Mouse (Mus musculus) kidney, postnatal 0 days (tissue): ENCODE data around the gene Pptc7. TPM values are rescaled to one million over a fixed set of nuclear protein-coding genes. Genes with fewer than 3 reads are reported as not detected.

Source experiments
- ATAC-seq: fragments of 200-750 bp; cut with Nextera tagmentation; replicated peaks from 2 replicates; pipeline ENCODE4 v1.8.0; 2017; ENCODE audit warnings: low read depth, moderate number of reproducible peaks, moderate TSS enrichment, moderate library complexity; ENCODE audit not compliant: low FRiP score
- DNase-seq: peaks from one replicate; pipeline ENCODE4 v3.0.0-alpha.2; 2016; ENCODE audit warnings: low spot score
- H3K27ac ChIP-seq: fragments of 300-500 bp; sonication (generic); 2 replicates; pipeline ENCODE4 v1.5.1; 2014; ENCODE audit warnings: mild to moderate bottlenecking
- H3K27me3 ChIP-seq: fragments of 300-500 bp; sonication (generic); 2 replicates; pipeline ENCODE4 v1.6.1; 2014; ENCODE audit warnings: low read length, mixed read lengths; ENCODE audit not compliant: insufficient read depth
- H3K36me3 ChIP-seq: fragments of 300-500 bp; sonication (generic); 2 replicates; pipeline ENCODE4 v1.6.1; 2014; ENCODE audit warnings: low read length, mixed read lengths; ENCODE audit not compliant: insufficient read depth
- H3K4me1 ChIP-seq: fragments of 300-500 bp; sonication (generic); replicated peaks from 2 replicates; pipeline ENCODE4 v1.6.1; 2014; ENCODE audit warnings: antibody characterized with exemption, low read length, mixed read lengths; ENCODE audit not compliant: insufficient read depth
- H3K4me2 ChIP-seq: fragments of 300-500 bp; sonication (generic); 2 replicates; pipeline ENCODE4 v1.6.1; 2014; ENCODE audit warnings: mild to moderate bottlenecking, low read length, moderate library complexity, mixed read lengths
- H3K4me3 ChIP-seq: fragments of 300-500 bp; sonication (generic); replicated peaks from 2 replicates; pipeline ENCODE4 v1.5.1; 2014; ENCODE audit warnings: low read depth, low read length
- H3K9ac ChIP-seq: fragments of 300-500 bp; sonication (generic); 2 replicates; pipeline ENCODE4 v1.6.1; 2014; ENCODE audit warnings: low read depth, low read length
- H3K9me3 ChIP-seq: fragments of 300-500 bp; sonication (generic); replicated peaks from 2 replicates; pipeline ENCODE4 v1.6.1; 2016; ENCODE audit warnings: low read length, inconsistent platforms, mixed read lengths
- CTCF ChIP-seq: IDR thresholded peaks from 2 replicates; pipeline ENCODE4 v1.5.1; 2016; ENCODE audit warnings: antibody characterized with exemption, low read depth, mild to moderate bottlenecking, moderate library complexity
- WGBS: fragments of 180-500 bp; shearing (Covaris S2); extraction: QIAGEN DNeasy Blood & Tissue Kit; methylation state at CpG from one replicate; pipeline ENCODE4 v1.1.7; 2014; 5-methylcytosine and 5-hydroxymethylcytosine counted together
- polyA plus RNA-seq: library from polyadenylated mRNA; unstranded; fragments of >200 nt; fragmentation: Nextera tagmentation; extraction: Ambion mirVana; gene quantifications from 2 replicates; pipeline ENCODE4 v1.2.1, GENCODE M21; 2015

The Pptc7 gene
- polyA plus RNA-seq, 1 experiment from 2014 or later: 12.1 TPM

DNA sequence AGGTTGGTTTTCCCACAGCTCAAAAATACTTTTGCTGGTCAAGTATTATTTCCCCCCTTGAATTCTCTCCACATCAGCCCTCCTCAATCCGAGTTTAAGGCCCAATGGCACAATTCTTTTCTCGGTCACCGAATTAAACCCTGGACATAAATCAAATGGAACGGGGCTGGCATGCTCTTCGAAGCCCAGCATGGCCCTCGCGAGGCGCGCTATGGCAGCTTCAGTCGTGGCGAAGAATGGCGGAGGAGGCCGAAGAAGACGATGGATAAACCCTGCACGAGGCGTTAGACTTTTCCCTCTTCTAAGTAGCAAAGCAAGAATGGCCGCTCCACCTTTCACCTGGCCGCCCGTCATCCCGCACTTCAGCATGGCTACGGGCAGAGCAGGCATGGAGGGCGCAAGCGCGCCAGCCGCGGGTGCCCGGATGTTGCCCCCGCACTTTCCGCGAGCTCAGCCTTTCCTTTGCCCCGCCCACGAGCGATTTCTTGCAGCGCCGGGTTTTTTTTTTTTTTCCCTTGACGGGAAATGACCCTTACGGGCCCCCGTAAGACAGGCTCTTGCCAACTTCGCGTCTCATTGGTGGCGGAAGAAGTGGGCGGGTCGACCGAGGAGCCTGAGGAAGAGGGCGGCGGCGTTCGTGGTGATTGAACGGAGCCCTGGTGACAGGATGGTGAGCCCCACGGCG is 69.8 kb downstream of the Pptc7 start, which contains the start of the genes Rad9b and Vps29:
Rad9b (minus strand) TSS at position 427 of the 685 bp plus-strand sequence.
Vps29 (plus strand) TSS at position 563 of the 685 bp plus-strand sequence.
- Histone ChIP-seq H3K36me3 (no peaks in the 10 kb centered on the region), H3K4me1 (peaks cover 7% of the 10 kb centered on the region; the same call in 1 of the 2 replicates), H3K4me2 (peak within 1 kb of the TSS; percentile 80), H3K27me3 (no peaks in the 10 kb centered on the region), H3K27ac (peak within 1 kb of the TSS; percentile 82), H3K9ac (peak within 1 kb of the TSS; percentile 93), H3K4me3 (peak within 1 kb of the TSS; percentile 89), H3K9me3 (no peaks in the 10 kb centered on the region)
- TF ChIP-seq CTCF: no peak
- peak; percentile 92 for ATAC-seq
- 1% methylated on average over 51 of the region's 51 CpGs for WGBS
- DNase-seq: peak; percentile 99

DNA sequence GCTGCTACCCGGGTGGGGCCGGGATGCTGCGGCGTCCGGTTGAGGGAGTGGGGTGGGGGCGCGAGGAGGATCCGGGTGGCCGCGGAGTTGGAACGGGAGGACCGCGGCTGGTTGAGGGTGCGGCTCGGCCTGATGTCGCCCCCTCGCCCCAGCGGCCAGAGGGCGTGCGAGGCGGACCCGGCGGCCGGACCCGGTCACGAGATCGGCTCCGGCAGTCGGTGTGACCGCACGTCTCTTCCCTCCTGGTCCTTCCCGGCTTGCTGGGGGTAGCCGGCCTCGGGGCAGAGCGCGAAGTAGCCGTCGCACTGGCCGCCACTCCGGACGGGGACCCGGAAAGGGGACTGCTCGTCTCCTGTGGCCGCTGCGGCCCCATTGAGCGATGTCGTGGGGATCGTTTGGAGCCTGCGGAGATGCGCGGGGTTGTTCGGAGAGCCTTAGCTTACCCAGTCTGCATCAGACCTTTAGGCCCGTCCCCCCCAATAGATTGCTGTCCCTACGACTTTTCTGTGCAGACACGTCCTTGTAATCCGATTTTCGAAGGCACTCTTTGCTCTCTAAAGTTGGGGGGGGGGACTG is 70.4 kb downstream of the Pptc7 start:
- H3K4me3 ChIP-seq: peak overlapping the region; percentile 89
- no peak for DNase-seq
- no peaks in the 10 kb centered on the region for H3K27me3 ChIP-seq
- no peak for TF ChIP-seq CTCF
- WGBS: under 1% methylated on average over 41 of the region's 57 CpGs
- peak overlapping the region; percentile 80 for H3K4me2 ChIP-seq
- ATAC-seq: peak; percentile 84
- peak overlapping the region; percentile 93 for H3K9ac ChIP-seq
- H3K4me1 ChIP-seq: peaks cover 7% of the 10 kb centered on the region; the same call in 1 of the 2 replicates
- no peaks in the 10 kb centered on the region for H3K36me3 ChIP-seq
- H3K27ac ChIP-seq: peak overlapping the region; percentile 82
- no peaks in the 10 kb centered on the region for H3K9me3 ChIP-seq

DNA sequence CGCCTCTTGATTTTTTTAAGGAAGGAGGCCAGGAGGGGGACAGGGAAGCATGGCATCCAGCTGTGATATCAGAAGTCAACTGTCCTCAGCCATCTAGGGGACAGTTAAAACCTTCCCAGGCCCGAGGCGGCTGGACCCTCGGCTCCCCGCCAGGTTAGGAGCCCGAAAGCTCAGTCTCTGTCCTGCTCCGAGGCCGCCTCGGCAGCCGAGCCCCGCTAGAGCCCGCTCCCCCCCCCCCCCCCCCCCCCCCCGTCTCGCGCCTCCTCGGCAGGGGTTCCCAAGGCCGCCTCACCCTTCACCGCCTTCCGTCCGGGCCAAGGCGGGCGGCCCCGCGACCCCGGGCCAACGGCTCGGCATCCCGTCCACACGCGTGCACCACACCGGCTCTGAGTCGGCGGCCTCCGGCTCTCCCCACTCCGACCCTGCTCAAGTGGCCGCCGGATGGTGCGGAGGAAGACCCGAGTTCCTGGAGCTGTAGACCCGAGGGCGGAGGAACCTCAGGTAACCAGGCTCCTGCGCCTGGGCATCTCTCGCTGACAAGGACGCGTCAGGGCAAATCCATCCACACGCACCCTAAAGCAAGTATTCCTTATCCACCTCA is 87.5 kb downstream of the Pptc7 start, which contains the start of gene Gpn3:
Gpn3 (plus strand) TSS at position 286 of the 601 bp plus-strand sequence.
- peaks cover 18% of the 10 kb centered on the region; the same call in 1 of the 2 replicates for H3K36me3 ChIP-seq
- H3K4me2 ChIP-seq: peak within 1 kb of the TSS; percentile 63
- 1% methylated on average over 36 of the region's 46 CpGs for WGBS
- H3K27me3 ChIP-seq: no peaks in the 10 kb centered on the region
- H3K9me3 ChIP-seq: no peaks in the 10 kb centered on the region
- ATAC-seq (peak; percentile 78), DNase-seq (peak; percentile 52)
- H3K4me3 ChIP-seq: peak within 1 kb of the TSS; percentile 79
- peak within 1 kb of the TSS; percentile 91 for H3K27ac ChIP-seq
- peaks cover 7% of the 10 kb centered on the region; the same call in 1 of the 2 replicates for H3K4me1 ChIP-seq
- TF ChIP-seq CTCF: no peak
- H3K9ac ChIP-seq: peak within 1 kb of the TSS; percentile 70

DNA sequence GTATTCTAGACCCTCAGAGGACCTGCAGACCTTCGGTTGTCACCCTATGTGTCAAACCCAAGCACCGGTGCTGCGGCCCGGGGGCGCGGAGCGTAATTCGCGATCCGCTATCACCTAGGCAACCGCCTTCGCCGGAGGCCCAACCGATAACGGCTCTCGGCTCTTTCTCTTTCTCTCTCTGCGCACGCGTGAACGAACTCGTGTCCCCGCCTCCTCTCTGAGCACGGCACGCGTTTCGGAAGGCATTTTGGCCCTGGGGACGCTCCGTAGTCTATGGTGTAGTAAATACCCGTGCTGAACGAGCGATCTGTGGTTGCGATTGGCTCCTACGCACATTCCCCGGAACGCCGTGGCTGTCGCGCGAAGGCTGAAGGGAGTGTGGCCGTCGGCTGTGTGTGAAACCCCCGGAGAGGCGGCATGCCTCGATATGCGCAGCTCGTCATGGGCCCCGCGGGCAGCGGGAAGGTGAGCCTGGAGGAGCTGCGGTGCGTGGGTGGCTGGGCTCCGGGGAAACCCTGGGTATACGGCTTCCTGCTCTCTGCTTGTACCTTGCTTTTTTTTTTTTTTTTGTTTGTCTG is 88.1 kb downstream of the Pptc7 start, which contains the start of gene Fam216a:
Fam216a (minus strand) TSS at position 173 of the 578 bp plus-strand sequence.
- peak within 1 kb of the TSS; percentile 63 for H3K4me2 ChIP-seq
- peaks cover 7% of the 10 kb centered on the region; the same call in 1 of the 2 replicates for H3K4me1 ChIP-seq
- DNase-seq: peak; percentile 99
- peak within 1 kb of the TSS; percentile 79 for H3K4me3 ChIP-seq
- H3K27ac ChIP-seq: peak within 1 kb of the TSS; percentile 91
- TF ChIP-seq CTCF: no peak
- peak within 1 kb of the TSS; percentile 70 for H3K9ac ChIP-seq
- no peaks in the 10 kb centered on the region for H3K9me3 ChIP-seq
- H3K36me3 ChIP-seq: peaks cover 14% of the 10 kb centered on the region; the same call in 1 of the 2 replicates
- H3K27me3 ChIP-seq: no peaks in the 10 kb centered on the region
- WGBS: under 1% methylated on average over 53 of the region's 53 CpGs
- peak; percentile 92 for ATAC-seq

DNA sequence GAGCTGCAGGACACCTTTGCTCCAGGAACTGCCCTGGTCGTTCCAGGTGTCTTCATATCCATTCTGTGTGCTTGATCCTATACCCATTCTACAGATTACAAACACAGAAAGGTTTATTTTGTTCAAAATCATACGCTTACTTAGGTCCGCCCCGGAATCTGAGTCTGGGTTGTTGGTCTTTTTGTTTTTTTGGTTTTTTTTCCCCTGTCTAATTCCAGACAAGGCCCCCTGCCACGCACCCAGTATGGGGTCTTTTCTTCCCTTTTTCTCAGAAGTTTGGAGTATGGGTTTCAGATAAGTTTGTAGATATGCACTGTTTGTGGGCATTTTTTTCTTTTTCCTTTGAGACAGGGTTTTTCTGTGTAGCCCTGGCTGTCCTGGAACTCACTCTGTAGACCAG is 88.7 kb downstream of the Pptc7 start:
- Histone ChIP-seq H3K9me3 (no peaks in the 10 kb centered on the region), H3K27me3 (no peaks in the 10 kb centered on the region), H3K4me2 (peak overlapping the region; percentile 63), H3K4me3 (peak overlapping the region; percentile 79), H3K36me3 (peaks cover 9% of the 10 kb centered on the region; the same call in 1 of the 2 replicates), H3K9ac (peak overlapping the region; percentile 70), H3K27ac (peak overlapping the region; percentile 91), H3K4me1 (peaks cover 7% of the 10 kb centered on the region; the same call in 1 of the 2 replicates)
- no peak for TF ChIP-seq CTCF
- DNase-seq (no peak), ATAC-seq (no peak)
- WGBS: 7% methylated on average over 5 of the region's 5 CpGs

Other genes starting within 250 kb of the Pptc7 start
- gene Cux2, start 234.3 kb upstream of the Pptc7 start, polyA plus RNA-seq: 5.1 and 5.9 TPM in 2 replicates
- 0.80 and 1.4 TPM in 2 replicates for gene Myl2, start 183.4 kb upstream of the Pptc7 start, polyA plus RNA-seq
- not detected in 2 replicates for gene Ccdc63, start 143.5 kb upstream of the Pptc7 start, polyA plus RNA-seq
- 203 and 220 TPM in 2 replicates for gene Ppp1cc, start 126.1 kb upstream of the Pptc7 start, polyA plus RNA-seq
- gene Hvcn1, start 77.6 kb upstream of the Pptc7 start, polyA plus RNA-seq: 12.2 and 13.5 TPM in 2 replicates
- gene Tctn1, start 19.9 kb upstream of the Pptc7 start, polyA plus RNA-seq: 5.2 and 6.6 TPM in 2 replicates
- 11.3 and 11.8 TPM in 2 replicates for gene Rad9b, start 69.9 kb downstream of the Pptc7 start, polyA plus RNA-seq
- gene Vps29, start 70.0 kb downstream of the Pptc7 start, polyA plus RNA-seq: 295 and 301 TPM in 2 replicates
- gene Gpn3, start 87.5 kb downstream of the Pptc7 start, polyA plus RNA-seq: 64.4 and 64.5 TPM in 2 replicates
- gene Fam216a, start 88.0 kb downstream of the Pptc7 start, polyA plus RNA-seq: 55.7 and 61.0 TPM in 2 replicates
- 136 and 141 TPM in 2 replicates for gene Arpc3, start 107.5 kb downstream of the Pptc7 start, polyA plus RNA-seq
- gene Anapc7, start 137.3 kb downstream of the Pptc7 start, polyA plus RNA-seq: 37.5 and 42.0 TPM in 2 replicates
- gene Atp2a2, start 217.9 kb downstream of the Pptc7 start, polyA plus RNA-seq: 37.8 and 38.5 TPM in 2 replicates